Mouse (Mus musculus): ENCODE measurements around the gene B3galnt2. TPM values are rescaled to one million over a fixed set of nuclear protein-coding genes. Genes with fewer than 3 reads are reported as not detected.

The B3galnt2 gene
- total RNA-seq, 2 experiments from 2014 or later: 36.7 to 43.5 TPM

Other genes starting within 250 kb of the B3galnt2 start
- not detected in 2 replicates for gene Gng4, start 170.4 kb upstream of the B3galnt2 start, total RNA-seq (2015)
- gene Gng4, start 170.4 kb upstream of the B3galnt2 start, total RNA-seq (2017): not detected in 2 replicates
- 52.5 and 69.6 TPM in 2 replicates for gene Tbce, start 85.2 kb downstream of the B3galnt2 start, total RNA-seq (2015)
- 39.9 and 55.8 TPM in 2 replicates for gene Tbce, start 85.2 kb downstream of the B3galnt2 start, total RNA-seq (2017)
- gene Arid4b, start 108.8 kb downstream of the B3galnt2 start, total RNA-seq (2015): 21.2 and 24.5 TPM in 2 replicates
- 23.5 and 34.4 TPM in 2 replicates for gene Arid4b, start 108.8 kb downstream of the B3galnt2 start, total RNA-seq (2017)
- 19.4 and 21.6 TPM in 2 replicates for gene Ggps1, start 109.0 kb downstream of the B3galnt2 start, total RNA-seq (2015)
- gene Ggps1, start 109.0 kb downstream of the B3galnt2 start, total RNA-seq (2017): 25.1 and 29.2 TPM in 2 replicates

Measured in megakaryocyte progenitor cell, adult 5-6 weeks (primary cell).